ENCODE assay signal across 8 mouse cellular contexts in genomic region chr1:136343727-136344126, GRCm38 (mm10). TPM values are rescaled to one million over a fixed set of nuclear protein-coding genes. Genes with fewer than 3 reads are reported as not detected.
DNase-seq lines count a peak whose midpoint lies in the region; ATAC-seq and TF ChIP-seq lines count a peak whose summit lies in the region.

No protein-coding gene starts in this region.

- peak; percentile 53 for DNase-seq in kidney, postnatal 0 days (ENCODE audit: low spot score)
- DNase-seq in kidney, postnatal 10 days = no peak
- DNase-seq in cerebellum, postnatal 25 days = no peak
- DNase-seq in gastrocnemius, adult 18-20 months (ENCODE audit: low spot score) = no peak
- no peak for DNase-seq in thymus, adult 18-20 months

- no peak overlapping the region for H3K27ac ChIP-seq in kidney, postnatal 0 days
- no peak overlapping the region for H3K27ac ChIP-seq in embryonic facial prominence, embryonic 12.5 days
- no peak overlapping the region for H3K27ac ChIP-seq in intestine, postnatal 0 days (ENCODE audit: low read depth, low read length)
- no peak overlapping the region for H3K27ac ChIP-seq in neural tube, embryonic 13.5 days (replicated peaks)

- 0 out of 2 replicates have a peak, but pooled peaks cover 12% of the 10 kb centered on the region for H3K4me1 ChIP-seq in kidney, postnatal 0 days (replicated peaks; ENCODE audit: insufficient read depth, low read length)
- H3K4me1 ChIP-seq in embryonic facial prominence, embryonic 12.5 days = peaks cover 19% of the 10 kb centered on the region
- H3K4me1 ChIP-seq in intestine, postnatal 0 days (replicated peaks; ENCODE audit: control insufficient read depth, insufficient read depth, low read length) = no peaks in the 10 kb centered on the region; the same call in 1 of the 2 replicates
- H3K4me1 ChIP-seq in neural tube, embryonic 13.5 days (replicated peaks) = peaks cover 43% of the 10 kb centered on the region

- ATAC-seq in kidney, postnatal 0 days (replicated peaks; ENCODE audit: low FRiP score, low read depth) = no peak
- no peak for ATAC-seq in embryonic facial prominence, embryonic 12.5 days (ENCODE audit: insufficient number of reproducible peaks, insufficient read depth, low FRiP score, low TSS enrichment)
- ATAC-seq in intestine, postnatal 0 days = no peak
- no peak for ATAC-seq in neural tube, embryonic 13.5 days (ENCODE audit: low read depth)

- H3K9me3 ChIP-seq in kidney, postnatal 0 days (replicated peaks; ENCODE audit: low read length) = no peaks in the 10 kb centered on the region
- no peaks in the 10 kb centered on the region for H3K9me3 ChIP-seq in embryonic facial prominence, embryonic 12.5 days
- H3K9me3 ChIP-seq in intestine, postnatal 0 days (ENCODE audit: control insufficient read depth) = no peaks in the 10 kb centered on the region
- no peaks in the 10 kb centered on the region for H3K9me3 ChIP-seq in neural tube, embryonic 13.5 days

- 14% methylated on average over 7 of the region's 7 CpGs for WGBS in kidney, postnatal 0 days
- WGBS in embryonic facial prominence, embryonic 12.5 days = 14% methylated on average over 7 of the region's 7 CpGs
- 45% methylated on average over 7 of the region's 7 CpGs for WGBS in intestine, postnatal 0 days
- 15% methylated on average over 7 of the region's 7 CpGs for WGBS in neural tube, embryonic 13.5 days

- TF ChIP-seq CTCF in kidney, postnatal 0 days (IDR thresholded peaks at IDR 0.05; ENCODE audit: low read depth) = no peak
- TF ChIP-seq CTCF in intestine, postnatal 0 days (IDR thresholded peaks at IDR 0.05; ENCODE audit: low read depth) = no peak

- no peaks in the 10 kb centered on the region for H3K36me3 ChIP-seq in kidney, postnatal 0 days (ENCODE audit: insufficient read depth, low read length)
- peaks cover 7% of the 10 kb centered on the region; the same call in 1 of the 2 replicates for H3K36me3 ChIP-seq in embryonic facial prominence, embryonic 12.5 days
- H3K36me3 ChIP-seq in intestine, postnatal 0 days (ENCODE audit: control insufficient read depth, insufficient read depth) = no peaks in the 10 kb centered on the region
- peaks cover 5% of the 10 kb centered on the region; the same call in 1 of the 2 replicates for H3K36me3 ChIP-seq in neural tube, embryonic 13.5 days

- H3K4me3 ChIP-seq in kidney, postnatal 0 days (replicated peaks; ENCODE audit: low read depth, low read length) = peak overlapping the region; percentile 97
- H3K4me3 ChIP-seq in embryonic facial prominence, embryonic 12.5 days = peak overlapping the region; percentile 94
- H3K4me3 ChIP-seq in intestine, postnatal 0 days (ENCODE audit: low read depth, low read length) = peak overlapping the region; percentile 80
- peak overlapping the region; percentile 98 for H3K4me3 ChIP-seq in neural tube, embryonic 13.5 days

- H3K4me2 ChIP-seq in kidney, postnatal 0 days (ENCODE audit: low read length) = peak overlapping the region; percentile 87
- H3K4me2 ChIP-seq in embryonic facial prominence, embryonic 12.5 days (replicated peaks) = peak overlapping the region; percentile 74
- H3K4me2 ChIP-seq in intestine, postnatal 0 days (replicated peaks; ENCODE audit: low read depth) = peak overlapping the region; percentile 49
- peak overlapping the region; percentile 67 for H3K4me2 ChIP-seq in neural tube, embryonic 13.5 days

- no peaks in the 10 kb centered on the region for H3K27me3 ChIP-seq in kidney, postnatal 0 days (ENCODE audit: insufficient read depth, low read length)
- no peaks in the 10 kb centered on the region for H3K27me3 ChIP-seq in embryonic facial prominence, embryonic 12.5 days
- peaks cover 39% of the 10 kb centered on the region for H3K27me3 ChIP-seq in intestine, postnatal 0 days (replicated peaks; ENCODE audit: control insufficient read depth, insufficient read depth, low read length)
- H3K27me3 ChIP-seq in neural tube, embryonic 13.5 days = peaks cover 6% of the 10 kb centered on the region; the same call in 1 of the 2 replicates

- H3K9ac ChIP-seq in kidney, postnatal 0 days (ENCODE audit: low read depth, low read length) = 0 out of 2 replicates have a peak overlapping the region, but pooled peaks have one; percentile 19
- H3K9ac ChIP-seq in embryonic facial prominence, embryonic 12.5 days = peak overlapping the region; percentile 36; the same call in 1 of the 2 replicates
- no peak overlapping the region for H3K9ac ChIP-seq in intestine, postnatal 0 days (ENCODE audit: low read depth, low read length)
- peak overlapping the region; percentile 97 for H3K9ac ChIP-seq in neural tube, embryonic 13.5 days

RNA-seq across cellular contexts. Expression of gene Camsap2, which starts 2.2 kb away (rescaled TPM):
- 8.1 and 8.6 TPM in 2 replicates for polyA plus RNA-seq in kidney, postnatal 0 days (2015; fragmentation: Nextera tagmentation; extraction: Ambion mirVana)
- 16.5 and 17.1 TPM in 2 replicates for polyA plus RNA-seq in embryonic facial prominence, embryonic 12.5 days (2016; fragmentation: Nextera tagmentation; extraction: Ambion mirVana)
- polyA plus RNA-seq in intestine, postnatal 0 days (2015; fragmentation: Nextera tagmentation; extraction: Ambion mirVana) = 3.3 and 3.6 TPM in 2 replicates
- 27.5 and 30.1 TPM in 2 replicates for polyA plus RNA-seq in neural tube, embryonic 13.5 days (2015; fragmentation: Nextera tagmentation; extraction: Ambion mirVana)
- total RNA-seq in gastrocnemius, adult 18-20 months (2021) = 10 to 100 TPM in 1 of 2 experiments, 1 to 10 TPM in 1; 9.0 to 10.0 TPM
